Mouse (Mus musculus): Measurements from ENCODE around the gene Dydc2. TPM values are rescaled to one million over a fixed set of nuclear protein-coding genes. Genes with fewer than 3 reads are reported as not detected.

Dydc2 gene
- polyA plus RNA-seq (2015; fragmentation: Nextera tagmentation; extraction: Ambion mirVana), result 1.4 and 1.5 TPM in 2 replicates

- Histone ChIP-seq H3K27me3 (replicated peaks; ENCODE audit: control insufficient read depth, insufficient read depth, low read length) (no peaks in the 10 kb centered on the region), H3K36me3 (ENCODE audit: control insufficient read depth, insufficient read depth, low read length) (no peaks in the 10 kb centered on the region), H3K4me2 (ENCODE audit: low read length) (no peak within 1 kb of the TSS), H3K9me3 (ENCODE audit: control insufficient read depth, low read length) (no peaks in the 10 kb centered on the region), H3K27ac (ENCODE audit: low read depth, low read length) (no peak within 1 kb of the TSS), H3K9ac (ENCODE audit: low read depth, low read length) (no peak within 1 kb of the TSS), H3K4me3 (ENCODE audit: low read length) (no peak within 1 kb of the TSS), H3K4me1 (ENCODE audit: control insufficient read depth, insufficient read depth, low read depth, low read length) (peaks cover 4% of the 10 kb centered on the region)
- ATAC-seq, result no peak
Measured at GRCm38 (mm10) chr14:41069108-41069507, at the start of gene Dydc2. TSS of gene Dydc2 (minus strand) at chr14:41069208.

- WGBS, result 86% methylated on average over 3 of the region's 3 CpGs
Measured at GRCm38 (mm10) chr14:41116271-41116670, 47.3 kb upstream of the Dydc2 start.

GRCm38 (mm10) chr14:41112944-41113343 is 43.9 kb upstream of the Dydc2 start:
- no peak overlapping the region for H3K27ac ChIP-seq (ENCODE audit: low read depth, low read length)
- H3K4me1 ChIP-seq (ENCODE audit: control insufficient read depth, insufficient read depth, low read depth, low read length), result no peaks in the 10 kb centered on the region
- ATAC-seq, result no peak
- H3K36me3 ChIP-seq (ENCODE audit: control insufficient read depth, insufficient read depth, low read length), result no peaks in the 10 kb centered on the region
- H3K4me2 ChIP-seq (ENCODE audit: low read length), result no peak overlapping the region
- H3K9ac ChIP-seq (ENCODE audit: low read depth, low read length), result no peak overlapping the region
- 89% methylated on average over 4 of the region's 4 CpGs for WGBS
- H3K9me3 ChIP-seq (ENCODE audit: control insufficient read depth, low read length), result no peaks in the 10 kb centered on the region
- no peaks in the 10 kb centered on the region for H3K27me3 ChIP-seq (replicated peaks; ENCODE audit: control insufficient read depth, insufficient read depth, low read length)
- no peak overlapping the region for H3K4me3 ChIP-seq (ENCODE audit: low read length)

More at GRCm38 (mm10) chr14:41116271-41116670, 47.3 kb upstream of the Dydc2 start:
- ATAC-seq, result no peak
- Histone ChIP-seq H3K4me1 (ENCODE audit: control insufficient read depth, insufficient read depth, low read depth, low read length) (no peaks in the 10 kb centered on the region), H3K9me3 (ENCODE audit: control insufficient read depth, low read length) (no peaks in the 10 kb centered on the region), H3K4me2 (ENCODE audit: low read length) (no peak overlapping the region), H3K27ac (ENCODE audit: low read depth, low read length) (no peak overlapping the region), H3K4me3 (ENCODE audit: low read length) (no peak overlapping the region), H3K27me3 (replicated peaks; ENCODE audit: control insufficient read depth, insufficient read depth, low read length) (no peaks in the 10 kb centered on the region), H3K9ac (ENCODE audit: low read depth, low read length) (no peak overlapping the region), H3K36me3 (ENCODE audit: control insufficient read depth, insufficient read depth, low read length) (no peaks in the 10 kb centered on the region)

- Histone ChIP-seq H3K4me2 (ENCODE audit: low read length) (no peak overlapping the region), H3K9me3 (ENCODE audit: control insufficient read depth, low read length) (no peaks in the 10 kb centered on the region), H3K27me3 (replicated peaks; ENCODE audit: control insufficient read depth, insufficient read depth, low read length) (no peaks in the 10 kb centered on the region), H3K4me3 (ENCODE audit: low read length) (no peak overlapping the region), H3K36me3 (ENCODE audit: control insufficient read depth, insufficient read depth, low read length) (no peaks in the 10 kb centered on the region), H3K27ac (ENCODE audit: low read depth, low read length) (no peak overlapping the region), H3K9ac (ENCODE audit: low read depth, low read length) (no peak overlapping the region), H3K4me1 (ENCODE audit: control insufficient read depth, insufficient read depth, low read depth, low read length) (no peaks in the 10 kb centered on the region)
- WGBS, result 88% methylated on average over 7 of the region's 7 CpGs
- ATAC-seq, result no peak
Measured at GRCm38 (mm10) chr14:41111031-41111668, 42.1 kb upstream of the Dydc2 start.

GRCm38 (mm10) chr14:41104853-41105444 is 35.9 kb upstream of the Dydc2 start, which contains the start of gene Mat1a:
TSS of gene Mat1a (plus strand) at chr14:41105035.
- ATAC-seq, result no peak
- Histone ChIP-seq H3K36me3 (ENCODE audit: control insufficient read depth, insufficient read depth, low read length) (no peaks in the 10 kb centered on the region), H3K4me1 (ENCODE audit: control insufficient read depth, insufficient read depth, low read depth, low read length) (no peaks in the 10 kb centered on the region), H3K27ac (ENCODE audit: low read depth, low read length) (no peak within 1 kb of the TSS), H3K27me3 (replicated peaks; ENCODE audit: control insufficient read depth, insufficient read depth, low read length) (no peaks in the 10 kb centered on the region), H3K9me3 (ENCODE audit: control insufficient read depth, low read length) (no peaks in the 10 kb centered on the region), H3K4me2 (ENCODE audit: low read length) (no peak within 1 kb of the TSS), H3K4me3 (ENCODE audit: low read length) (no peak within 1 kb of the TSS), H3K9ac (ENCODE audit: low read depth, low read length) (no peak within 1 kb of the TSS)
- WGBS, result 79% methylated on average over 10 of the region's 10 CpGs

- no peaks in the 10 kb centered on the region for H3K36me3 ChIP-seq (ENCODE audit: control insufficient read depth, insufficient read depth, low read length)
- H3K4me3 ChIP-seq (ENCODE audit: low read length), result no peak overlapping the region
- H3K9ac ChIP-seq (ENCODE audit: low read depth, low read length), result no peak overlapping the region
- H3K4me1 ChIP-seq (ENCODE audit: control insufficient read depth, insufficient read depth, low read depth, low read length), result no peaks in the 10 kb centered on the region
- 87% methylated on average over 2 of the region's 2 CpGs for WGBS
- ATAC-seq, result no peak
- H3K4me2 ChIP-seq (ENCODE audit: low read length), result no peak overlapping the region
- H3K27ac ChIP-seq (ENCODE audit: low read depth, low read length), result no peak overlapping the region
- no peaks in the 10 kb centered on the region for H3K9me3 ChIP-seq (ENCODE audit: control insufficient read depth, low read length)
- H3K27me3 ChIP-seq (replicated peaks; ENCODE audit: control insufficient read depth, insufficient read depth, low read length), result no peaks in the 10 kb centered on the region
Measured at GRCm38 (mm10) chr14:41102269-41102668, 33.3 kb upstream of the Dydc2 start.

- H3K27ac ChIP-seq (ENCODE audit: low read depth, low read length), result no peak overlapping the region
- H3K36me3 ChIP-seq (ENCODE audit: control insufficient read depth, insufficient read depth, low read length), result no peaks in the 10 kb centered on the region
- no peaks in the 10 kb centered on the region for H3K9me3 ChIP-seq (ENCODE audit: control insufficient read depth, low read length)
- H3K4me3 ChIP-seq (ENCODE audit: low read length), result no peak overlapping the region
- WGBS, result 84% methylated on average over 5 of the region's 5 CpGs
- H3K4me2 ChIP-seq (ENCODE audit: low read length), result no peak overlapping the region
- H3K27me3 ChIP-seq (replicated peaks; ENCODE audit: control insufficient read depth, insufficient read depth, low read length), result no peaks in the 10 kb centered on the region
- no peaks in the 10 kb centered on the region for H3K4me1 ChIP-seq (ENCODE audit: control insufficient read depth, insufficient read depth, low read depth, low read length)
- ATAC-seq, result no peak
- H3K9ac ChIP-seq (ENCODE audit: low read depth, low read length), result no peak overlapping the region
Measured at GRCm38 (mm10) chr14:41101242-41101641, 32.2 kb upstream of the Dydc2 start.

- Histone ChIP-seq H3K9me3 (ENCODE audit: control insufficient read depth, low read length) (no peaks in the 10 kb centered on the region), H3K27me3 (replicated peaks; ENCODE audit: control insufficient read depth, insufficient read depth, low read length) (no peaks in the 10 kb centered on the region), H3K4me1 (ENCODE audit: control insufficient read depth, insufficient read depth, low read depth, low read length) (no peaks in the 10 kb centered on the region), H3K27ac (ENCODE audit: low read depth, low read length) (no peak overlapping the region), H3K4me2 (ENCODE audit: low read length) (no peak overlapping the region), H3K4me3 (ENCODE audit: low read length) (no peak overlapping the region), H3K36me3 (ENCODE audit: control insufficient read depth, insufficient read depth, low read length) (no peaks in the 10 kb centered on the region), H3K9ac (ENCODE audit: low read depth, low read length) (no peak overlapping the region)
- ATAC-seq, result no peak
- 93% methylated on average over 3 of the region's 3 CpGs for WGBS
Measured at GRCm38 (mm10) chr14:41100712-41101111, 31.7 kb upstream of the Dydc2 start.

GRCm38 (mm10) chr14:41098726-41099125 is 29.7 kb upstream of the Dydc2 start:
- Histone ChIP-seq H3K27me3 (replicated peaks; ENCODE audit: control insufficient read depth, insufficient read depth, low read length) (no peaks in the 10 kb centered on the region), H3K36me3 (ENCODE audit: control insufficient read depth, insufficient read depth, low read length) (no peaks in the 10 kb centered on the region), H3K4me1 (ENCODE audit: control insufficient read depth, insufficient read depth, low read depth, low read length) (no peaks in the 10 kb centered on the region), H3K4me2 (ENCODE audit: low read length) (no peak overlapping the region), H3K4me3 (ENCODE audit: low read length) (no peak overlapping the region), H3K27ac (ENCODE audit: low read depth, low read length) (no peak overlapping the region), H3K9me3 (ENCODE audit: control insufficient read depth, low read length) (no peaks in the 10 kb centered on the region), H3K9ac (ENCODE audit: low read depth, low read length) (no peak overlapping the region)
- ATAC-seq, result no peak
- 88% methylated on average over 1 of the region's 1 CpGs for WGBS
